Mouse (Mus musculus) liver, adult (tissue): ENCODE measurements around the gene Isoc2b.

Source experiments
- GATA4 ChIP-seq: IDR thresholded peaks from 2 replicates; pipeline ENCODE4 v1.6.1; 2014; ENCODE audit warnings: mild to moderate bottlenecking, low read length; ENCODE audit not compliant: insufficient replicate concordance

The Isoc2b gene

DNA sequence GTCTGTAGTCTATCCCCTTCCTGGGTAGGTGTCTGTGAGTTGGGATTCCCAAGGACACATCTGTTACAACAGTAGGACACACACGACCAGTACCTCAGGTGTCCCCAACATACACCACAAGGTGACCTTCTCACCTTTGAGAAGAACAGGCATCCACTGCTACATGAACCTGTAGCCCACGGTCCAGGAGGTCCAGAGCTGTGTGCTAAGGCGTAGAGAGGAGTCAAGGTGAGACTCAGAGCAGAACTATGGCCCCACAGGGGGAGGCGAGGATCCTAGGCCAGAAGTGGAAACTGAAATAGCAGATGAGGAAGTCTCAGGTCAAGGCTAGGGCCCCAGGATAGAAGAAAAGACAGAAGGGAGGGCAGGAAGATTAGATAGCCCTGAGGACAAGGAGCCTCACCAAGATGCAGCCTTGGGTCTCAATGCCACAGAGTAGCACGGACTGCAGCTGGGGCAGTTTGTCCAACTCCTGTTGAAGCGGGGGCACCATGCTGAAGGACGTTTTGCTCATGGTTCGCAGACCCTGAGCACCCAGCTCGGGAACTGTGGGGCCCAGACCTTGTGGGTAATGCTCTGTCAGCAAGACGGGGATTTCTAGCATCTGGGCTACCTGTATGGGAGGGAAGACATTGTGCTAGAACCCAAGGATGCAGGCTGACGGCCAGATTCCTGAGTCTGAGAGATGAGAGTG lies 19.3 kb downstream of the Isoc2b start:
- no peak for TF ChIP-seq GATA4

DNA sequence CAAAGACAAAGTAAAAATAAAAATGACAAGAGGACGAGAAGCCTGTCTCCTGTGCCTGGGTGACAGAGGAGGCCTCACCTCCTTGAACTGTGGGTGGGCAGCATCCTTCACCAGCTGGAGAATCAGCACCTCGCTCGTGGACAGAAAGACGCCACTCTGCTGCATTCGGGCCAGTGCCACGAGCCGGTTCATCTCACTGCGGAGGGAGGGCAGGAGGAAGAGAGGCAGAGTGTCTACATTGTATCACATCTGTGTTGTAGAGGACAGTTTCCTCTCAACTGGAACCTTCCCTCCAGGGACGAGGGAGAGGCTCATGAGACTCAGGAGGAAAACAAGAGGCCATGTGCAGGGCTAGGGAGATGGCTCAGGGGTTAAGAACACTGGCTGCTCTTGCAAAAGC lies 20.7 kb downstream of the Isoc2b start:
- TF ChIP-seq GATA4: no peak

DNA sequence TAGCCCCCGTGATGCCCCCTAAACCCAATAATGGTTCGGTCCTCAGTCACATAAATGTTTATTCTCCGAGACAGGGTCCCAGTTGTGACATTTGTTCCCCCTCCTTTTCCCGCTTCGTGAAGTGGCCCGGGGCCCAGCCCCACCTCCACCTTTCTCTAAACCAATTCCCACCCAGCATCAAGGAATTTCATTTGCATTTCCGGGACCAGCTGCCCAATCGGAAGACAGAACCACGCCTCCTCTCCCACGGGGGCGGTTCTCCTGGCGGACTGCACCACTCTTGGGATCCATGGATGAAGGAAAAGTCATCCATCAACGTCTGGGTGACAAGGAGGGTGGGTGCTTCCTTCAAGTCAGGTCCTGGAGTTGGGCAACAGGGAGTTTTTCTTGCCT lies 25.1 kb downstream of the Isoc2b start:
- TF ChIP-seq GATA4: no peak

DNA sequence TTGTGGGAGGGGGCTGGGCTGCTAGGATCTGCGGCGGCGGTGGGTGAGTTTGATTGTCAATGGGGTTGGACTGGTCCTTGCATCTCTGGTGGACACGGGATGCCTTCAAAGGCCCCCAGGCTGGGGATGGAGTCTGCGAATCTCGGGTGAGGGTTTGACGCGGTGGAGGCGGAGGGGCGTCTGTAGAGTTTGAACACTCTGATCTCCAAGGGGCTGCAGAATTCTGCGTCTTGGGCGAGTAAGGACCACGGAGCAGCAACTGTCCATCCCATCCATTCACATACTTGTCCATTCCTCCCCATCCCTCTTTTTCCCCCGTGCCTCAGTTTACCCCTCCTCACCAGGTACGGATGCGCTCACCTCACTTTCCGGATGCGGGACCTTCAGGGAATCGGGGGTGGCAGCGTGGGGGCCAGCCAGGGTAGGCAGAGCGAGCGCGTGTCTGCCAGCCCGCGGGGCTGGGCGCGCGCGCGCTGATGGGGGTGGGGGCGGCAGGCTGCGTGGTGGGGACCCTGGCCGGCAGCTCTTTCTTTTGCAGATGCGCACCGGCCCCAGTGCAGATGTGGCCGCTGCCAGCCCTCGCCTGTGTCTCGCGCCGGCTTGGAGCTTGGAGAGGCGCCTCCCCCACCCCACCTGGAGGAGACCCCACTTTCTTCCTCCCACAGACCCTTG lies 25.7 kb downstream of the Isoc2b start, which contains the start of gene Shisa7:
Shisa7 (minus strand) TSS at position 452 of the 672 bp plus-strand sequence.
- no peak for TF ChIP-seq GATA4

DNA sequence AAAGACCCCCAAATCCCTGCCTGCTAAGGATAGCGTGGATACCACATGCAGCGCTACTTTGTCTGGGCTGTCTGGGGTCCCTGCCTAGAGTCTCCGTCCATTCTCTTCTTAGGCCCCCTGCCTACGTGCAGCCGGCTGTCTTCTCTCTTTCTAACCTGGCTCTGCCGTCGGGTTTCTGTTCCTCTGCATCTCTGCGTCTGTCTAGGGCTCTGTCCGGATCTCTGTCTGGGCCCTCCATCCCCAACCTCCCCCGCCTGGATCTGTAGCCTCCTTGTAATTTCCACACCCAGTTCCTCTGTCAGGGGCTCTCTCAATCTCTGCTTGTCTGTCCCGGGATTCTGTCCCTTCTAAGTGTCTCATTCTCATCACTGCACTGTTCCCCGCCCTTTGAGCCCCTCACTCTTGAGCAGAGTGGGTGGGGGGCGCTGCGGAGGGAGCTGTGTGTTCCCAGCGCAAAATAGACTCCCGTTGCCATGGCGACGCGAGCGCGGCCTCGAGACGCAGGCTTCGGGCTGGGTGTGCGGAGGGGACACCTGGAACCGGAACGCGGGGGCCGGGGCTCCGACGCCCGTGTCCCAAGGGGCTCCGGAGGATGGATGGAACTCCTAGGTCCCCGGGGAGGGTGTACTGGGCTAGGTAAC lies 26.3 kb downstream of the Isoc2b start:
- no peak for TF ChIP-seq GATA4

DNA sequence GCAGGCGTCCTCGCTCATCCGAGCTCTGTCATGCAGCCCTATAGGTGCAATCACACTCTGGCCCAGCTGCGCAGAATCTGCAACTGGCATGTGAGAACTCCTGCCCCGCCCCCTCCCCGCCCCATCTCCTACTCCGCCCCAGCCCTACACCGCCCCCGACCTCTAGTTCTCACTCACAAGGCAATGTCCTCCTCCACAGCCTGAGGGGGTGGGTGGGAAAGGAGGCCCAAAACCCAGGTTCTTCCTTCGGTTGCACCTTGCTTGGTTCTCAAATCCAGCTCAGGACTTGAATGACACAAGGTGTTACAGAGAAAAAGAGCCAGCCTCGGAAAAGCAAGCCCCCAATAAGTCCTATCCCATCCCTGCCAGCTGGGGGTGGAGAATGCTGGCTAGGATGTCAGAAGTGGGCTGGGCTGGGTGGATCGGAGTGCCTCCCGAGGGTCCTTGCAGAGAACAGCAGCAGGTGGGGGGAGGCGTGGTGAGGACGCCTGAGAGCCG lies 27.4 kb downstream of the Isoc2b start:
- no peak for TF ChIP-seq GATA4

DNA sequence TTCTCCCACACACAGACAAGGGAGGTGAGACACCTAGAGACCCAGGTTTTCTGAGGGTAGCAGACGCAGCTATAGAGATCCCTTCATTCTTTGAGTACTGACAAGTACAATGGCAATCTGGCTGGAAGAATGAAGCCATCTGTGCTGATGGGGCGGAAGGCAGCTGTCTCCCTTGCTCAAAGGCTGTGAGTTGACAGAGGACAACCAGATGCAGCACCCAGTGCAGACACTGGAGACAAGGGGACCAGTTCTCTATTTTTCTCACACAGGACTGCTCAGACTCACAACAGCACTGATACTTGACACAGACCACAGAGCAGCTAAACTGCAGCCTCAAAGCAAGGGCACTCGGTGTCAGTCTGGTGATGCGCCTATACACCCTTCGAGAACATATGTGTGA lies 28.0 kb downstream of the Isoc2b start:
- no peak for TF ChIP-seq GATA4

DNA sequence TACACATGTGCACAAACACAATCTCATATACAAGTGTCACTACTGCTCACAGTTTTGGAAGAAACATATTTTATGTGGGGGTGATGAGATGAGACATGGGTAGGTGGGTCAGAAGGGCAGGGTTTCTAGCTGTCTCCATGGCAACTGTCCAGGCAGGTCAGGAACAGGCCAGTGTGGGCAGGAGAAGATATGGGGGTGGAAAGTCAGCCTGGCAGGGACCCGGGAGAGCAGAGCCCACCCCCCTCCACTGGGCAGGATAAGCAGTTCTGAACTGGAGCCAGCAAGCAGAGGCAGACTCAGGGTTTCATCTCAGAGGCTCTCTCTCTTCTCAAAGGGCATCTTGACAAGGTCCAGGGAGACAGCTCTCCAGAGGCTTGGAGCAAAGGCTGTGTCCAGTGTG lies 32.4 kb downstream of the Isoc2b start:
- no peak for TF ChIP-seq GATA4

DNA sequence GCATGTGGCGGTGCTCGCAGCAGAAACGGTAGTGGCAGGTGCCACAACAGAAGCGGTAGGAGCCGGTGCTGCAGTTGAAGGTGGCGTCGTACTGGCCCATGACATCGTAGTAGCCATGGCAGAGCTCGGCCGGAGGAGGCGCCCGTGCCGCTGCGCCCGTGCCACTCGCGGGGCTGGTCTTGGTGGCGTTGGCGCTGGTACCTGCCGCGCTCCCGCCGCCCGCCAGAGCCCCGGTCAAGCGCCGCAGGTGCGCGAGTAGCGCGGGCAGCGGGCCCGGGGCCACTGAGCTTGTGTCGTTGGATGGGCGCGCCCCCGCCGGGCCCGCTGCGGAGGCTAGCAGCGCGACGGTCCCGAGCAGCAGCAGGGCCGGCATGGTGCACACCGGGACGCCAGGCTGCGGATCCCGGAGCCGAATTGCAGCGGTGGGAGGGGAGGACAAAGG lies 33.7 kb downstream of the Isoc2b start:
- TF ChIP-seq GATA4: no peak

DNA sequence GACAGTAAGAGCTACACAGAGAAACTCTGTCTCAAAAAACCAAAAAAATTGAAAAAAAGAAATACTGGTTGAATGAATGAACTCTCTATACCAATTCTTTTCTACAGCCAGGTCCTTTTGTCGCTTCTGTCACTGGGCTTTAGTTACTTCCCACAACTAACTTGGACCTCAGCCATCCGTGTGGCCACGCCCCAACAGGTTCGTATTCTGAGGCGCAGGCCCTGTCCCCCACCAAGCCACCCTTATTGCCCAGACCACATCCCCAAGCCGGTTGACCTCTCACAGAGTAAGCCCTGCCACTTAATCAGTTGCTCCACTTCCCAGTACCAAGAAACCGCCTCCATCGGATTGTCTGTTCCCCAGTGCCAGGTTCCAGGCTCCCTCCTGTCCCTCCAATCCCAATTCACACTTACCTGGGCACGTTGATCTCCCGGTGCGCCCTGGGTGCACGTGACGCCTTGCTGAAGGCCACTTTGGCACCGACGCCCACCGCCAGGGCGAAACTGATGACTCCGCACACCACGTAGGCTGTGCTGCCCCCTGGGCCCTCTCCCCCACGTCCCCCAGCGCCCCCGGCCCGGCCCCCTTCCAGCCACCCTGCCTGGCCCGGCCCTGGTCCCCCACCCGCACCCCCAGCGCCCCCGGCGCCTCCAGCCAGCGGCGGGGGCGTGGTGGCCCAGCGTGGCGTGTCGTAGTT lies 34.3 kb downstream of the Isoc2b start:
- no peak for TF ChIP-seq GATA4

DNA sequence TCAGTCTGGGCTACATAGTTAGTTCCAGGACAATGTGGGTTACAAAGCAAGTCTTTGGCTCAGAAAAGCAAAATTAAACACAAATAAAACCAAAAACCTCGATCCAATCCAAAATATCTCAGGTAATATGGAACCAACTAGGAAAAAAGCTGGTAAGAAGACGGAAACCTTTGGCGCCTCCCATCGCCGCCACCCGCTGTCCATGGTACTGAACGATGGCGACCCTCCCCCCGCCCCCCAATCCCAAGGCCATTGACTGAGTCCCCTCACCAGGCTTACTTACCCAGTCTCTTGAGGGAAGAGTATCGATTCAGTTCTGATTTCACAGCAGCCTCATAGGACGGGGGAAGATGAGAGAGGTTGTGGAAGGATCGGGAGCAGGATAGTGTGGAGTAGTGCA lies 39.6 kb downstream of the Isoc2b start:
- no peak for TF ChIP-seq GATA4

DNA sequence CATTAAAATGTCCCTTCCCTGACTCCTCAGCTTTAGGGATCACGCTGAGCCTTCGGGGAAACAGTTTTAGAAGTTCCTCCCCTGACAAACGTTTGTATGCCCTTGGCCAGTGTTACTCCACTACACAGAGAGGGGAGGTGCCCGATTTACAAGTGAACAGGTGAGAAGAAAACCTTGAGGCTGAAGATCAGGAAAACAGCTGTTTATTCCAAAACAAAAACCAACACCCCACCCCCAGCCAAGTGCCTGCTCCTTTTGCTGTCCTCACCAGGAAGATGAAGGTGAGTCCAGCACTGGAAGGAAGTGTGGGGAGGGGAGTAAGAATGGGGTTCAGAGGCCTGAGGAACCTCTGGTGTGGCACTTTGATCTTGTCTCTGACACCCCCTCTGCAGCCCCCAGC lies 44.7 kb downstream of the Isoc2b start:
- no peak for TF ChIP-seq GATA4

DNA sequence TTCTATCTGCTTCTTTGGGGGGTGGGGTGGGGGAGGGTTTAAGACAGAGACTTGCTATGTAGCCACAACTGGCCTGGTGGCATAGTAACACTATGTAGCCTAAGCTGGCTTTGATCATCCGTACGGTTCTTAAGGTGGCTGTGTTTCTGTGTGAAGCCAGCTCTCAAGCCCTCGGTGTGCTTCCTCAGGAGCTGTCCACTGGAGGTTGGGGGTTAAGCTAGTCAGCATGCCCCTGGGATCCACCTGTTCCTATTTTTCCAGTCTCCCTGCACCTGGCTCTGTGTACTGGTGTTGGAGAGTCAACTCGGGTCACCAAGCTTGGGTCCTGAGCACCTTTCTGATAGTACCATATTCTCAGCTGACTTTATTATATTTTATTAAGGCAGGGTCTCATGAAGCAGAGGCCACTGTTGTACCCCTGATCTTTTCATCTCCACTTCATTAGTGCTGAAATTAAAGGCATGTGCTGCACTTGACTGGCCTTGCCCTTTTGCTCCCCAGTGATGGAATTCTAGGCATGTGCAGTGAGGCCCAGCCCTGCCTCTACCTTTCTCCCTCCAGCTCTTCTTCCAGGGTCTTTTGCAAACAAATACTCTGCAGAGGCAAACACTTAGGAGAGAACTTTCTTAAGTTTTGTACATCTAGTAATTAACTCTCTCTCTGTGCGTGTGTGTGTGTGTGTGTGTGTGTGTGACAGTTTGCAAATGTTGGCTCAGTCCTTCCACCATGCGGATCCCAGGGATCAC lies 47.7 kb downstream of the Isoc2b start:
- TF ChIP-seq GATA4: no peak

DNA sequence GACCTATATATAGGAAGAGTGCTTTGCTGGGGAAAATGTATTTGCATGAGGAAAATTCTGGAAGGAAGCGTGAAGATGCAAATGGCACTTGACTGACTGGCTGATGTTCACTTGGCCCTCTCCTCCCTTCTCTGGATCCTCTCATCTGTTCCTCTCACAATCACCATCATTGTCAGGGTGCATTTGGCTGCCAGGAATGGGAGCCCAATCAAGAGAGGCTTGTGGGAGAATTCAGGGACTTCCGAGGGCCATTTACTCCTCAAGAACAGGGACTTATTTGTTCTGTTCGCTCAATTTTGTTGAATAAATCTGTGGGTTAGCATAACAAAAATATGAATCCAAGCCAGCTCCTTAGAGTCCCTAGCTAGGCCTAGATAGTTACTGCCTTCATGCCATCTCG lies 48.4 kb downstream of the Isoc2b start:
- TF ChIP-seq GATA4: no peak

DNA sequence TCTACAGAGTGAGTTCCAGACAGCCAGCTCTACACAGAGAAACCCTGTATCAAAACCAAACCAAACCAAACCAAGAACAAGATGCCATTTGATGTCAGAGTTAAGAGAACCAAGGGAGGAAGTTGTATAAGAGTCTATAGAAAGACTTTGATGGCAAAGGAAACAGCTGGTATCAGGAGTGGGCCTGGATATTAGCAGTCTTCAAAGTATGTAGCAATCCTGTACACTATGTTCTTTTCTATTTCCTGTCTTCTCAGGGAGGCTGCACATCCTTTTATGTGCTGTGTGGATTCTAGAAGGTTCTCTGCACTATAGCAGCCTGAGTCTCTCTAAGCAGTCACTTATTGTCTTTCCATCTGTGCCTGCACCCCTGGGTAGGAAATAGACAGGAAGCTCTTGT lies 53.5 kb downstream of the Isoc2b start:
- no peak for TF ChIP-seq GATA4

DNA sequence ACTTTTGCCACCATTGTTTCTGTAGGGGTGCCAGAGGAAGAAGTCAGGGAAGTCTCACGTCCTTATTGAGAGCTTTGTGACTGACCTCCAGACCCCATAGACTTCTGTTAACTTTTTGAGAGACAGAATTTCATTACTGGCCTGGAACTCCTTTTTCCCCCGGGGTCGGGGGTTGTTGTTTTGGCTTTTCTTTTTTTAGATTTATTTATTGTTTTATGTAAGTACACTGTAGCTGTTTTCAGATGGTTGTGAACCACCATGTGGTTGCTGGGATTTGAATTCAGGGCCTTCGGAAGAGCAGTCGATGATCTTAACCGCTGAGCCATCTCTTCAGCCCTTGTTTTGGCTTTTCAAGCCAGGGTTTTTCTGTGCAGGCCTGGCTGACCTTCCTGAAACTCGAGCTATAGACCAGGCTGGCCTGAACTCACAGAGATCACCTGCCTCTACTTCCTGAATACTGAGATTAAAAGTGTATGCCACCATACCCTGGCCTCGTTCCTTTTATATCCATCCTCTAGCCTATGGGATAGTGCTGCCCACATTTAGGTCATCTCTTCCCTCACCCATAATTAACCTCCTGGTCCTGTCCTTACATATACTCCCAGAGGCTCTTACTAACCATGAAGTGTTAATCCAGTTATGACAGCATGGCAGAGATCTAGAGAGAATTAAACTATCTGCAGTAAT lies 56.8 kb downstream of the Isoc2b start:
- no peak for TF ChIP-seq GATA4
